Mouse (Mus musculus) lung, embryonic 14.5 days (tissue): ENCODE measurements around the gene 9430097D07Rik. TPM values are rescaled to one million over a fixed set of nuclear protein-coding genes. Genes with fewer than 3 reads are reported as not detected.

Source experiments
- ATAC-seq: fragments of 200-750 bp; cut with Nextera tagmentation; 2 replicates; pipeline ENCODE4 v1.8.0; 2017; ENCODE audit warnings: mild to moderate bottlenecking, moderate TSS enrichment, moderate library complexity; ENCODE audit not compliant: insufficient read depth
- DNase-seq: peaks from one replicate; pipeline ENCODE4 v3.0.0-alpha.2; 2015
- H3K27ac ChIP-seq: fragments of 300-500 bp; sonication (generic); 2 replicates; pipeline ENCODE4 v1.5.1; 2014; ENCODE audit warnings: low read depth, mild to moderate bottlenecking, moderate library complexity
- H3K27me3 ChIP-seq: fragments of 300-500 bp; sonication (generic); 2 replicates; pipeline ENCODE4 v1.6.1; 2014; ENCODE audit warnings: low read length, control low read depth; ENCODE audit not compliant: insufficient read depth
- H3K36me3 ChIP-seq: fragments of 300-500 bp; sonication (generic); 2 replicates; pipeline ENCODE4 v1.6.1; 2014; ENCODE audit warnings: control low read depth; ENCODE audit not compliant: insufficient read depth
- H3K4me1 ChIP-seq: fragments of 300-500 bp; sonication (generic); 2 replicates; pipeline ENCODE4 v1.6.1; 2014; ENCODE audit warnings: antibody characterized with exemption, control low read depth; ENCODE audit not compliant: insufficient read depth
- H3K4me2 ChIP-seq: fragments of 300-500 bp; sonication (generic); 2 replicates; pipeline ENCODE4 v1.6.1; 2014; ENCODE audit warnings: mild to moderate bottlenecking
- H3K4me3 ChIP-seq: fragments of 300-500 bp; sonication (generic); 2 replicates; pipeline ENCODE4 v1.5.1; 2014; ENCODE audit warnings: low read depth, low read length
- H3K9ac ChIP-seq: fragments of 300-500 bp; sonication (generic); 2 replicates; pipeline ENCODE4 v1.6.1; 2014
- H3K9me3 ChIP-seq: fragments of 300-500 bp; sonication (generic); 2 replicates; pipeline ENCODE4 v1.6.1; 2016; ENCODE audit warnings: low read depth, low read length, control low read depth
- CTCF ChIP-seq: IDR thresholded peaks from 2 replicates; pipeline ENCODE4 v1.5.1; 2016; ENCODE audit warnings: antibody characterized with exemption, low read depth
- WGBS: fragments of 180-500 bp; shearing (Covaris S2); extraction: QIAGEN DNeasy Blood & Tissue Kit; methylation state at CpG from one replicate; pipeline ENCODE4 v1.1.7; 2014; 5-methylcytosine and 5-hydroxymethylcytosine counted together
- polyA plus RNA-seq: library from polyadenylated mRNA; unstranded; fragments of >200 nt; fragmentation: Nextera tagmentation; extraction: Ambion mirVana; gene quantifications from 2 replicates; pipeline ENCODE4 v1.2.1, GENCODE M21; 2014

The 9430097D07Rik gene
- polyA plus RNA-seq, 1 experiment from 2014 or later: not detected

- H3K36me3 ChIP-seq: peaks cover 66% of the 10 kb centered on the region
- no peak overlapping the region for H3K4me2 ChIP-seq
- H3K27ac ChIP-seq: no peak overlapping the region
- no peaks in the 10 kb centered on the region for H3K9me3 ChIP-seq
- no peaks in the 10 kb centered on the region for H3K27me3 ChIP-seq
- no peak for ATAC-seq
- 38% methylated on average over 4 of the region's 4 CpGs for WGBS
- peak; percentile 93 for TF ChIP-seq CTCF
- no peak overlapping the region for H3K9ac ChIP-seq
- peaks cover 2% of the 10 kb centered on the region; the same call in 1 of the 2 replicates for H3K4me1 ChIP-seq
- no peak overlapping the region for H3K4me3 ChIP-seq
- peak; percentile 88 for DNase-seq
Measured at GRCm38 (mm10) chr2:32566536-32567063, 8.9 kb downstream of the 9430097D07Rik start.

DNA sequence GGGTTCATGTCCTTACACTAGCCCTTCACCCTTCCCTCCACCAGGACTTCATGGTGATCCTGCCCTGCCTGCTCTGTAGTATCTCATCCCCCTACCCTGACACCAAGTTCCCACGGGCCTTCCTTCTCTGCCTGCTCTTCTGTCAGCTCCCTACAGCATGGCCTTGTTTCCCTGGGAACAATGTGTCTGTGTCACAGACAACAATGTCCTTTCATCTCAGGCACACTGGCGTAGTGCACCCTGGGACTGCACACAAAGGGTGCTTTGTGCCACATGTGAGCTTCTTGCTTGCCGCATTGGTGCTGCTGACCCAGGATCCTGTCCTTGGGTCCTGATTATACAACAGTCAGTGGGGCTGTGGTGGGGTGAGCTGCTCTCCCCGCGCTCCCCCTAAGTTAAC is 15.9 kb downstream of the 9430097D07Rik start:
- DNase-seq: peak; percentile 34
- H3K36me3 ChIP-seq: peaks cover 43% of the 10 kb centered on the region
- no peaks in the 10 kb centered on the region for H3K4me1 ChIP-seq
- no peak for TF ChIP-seq CTCF
- no peaks in the 10 kb centered on the region for H3K27me3 ChIP-seq
- no peak overlapping the region for H3K9ac ChIP-seq
- ATAC-seq: no peak
- H3K27ac ChIP-seq: peak overlapping the region; percentile 40; the same call in 1 of the 2 replicates
- no peak overlapping the region for H3K4me2 ChIP-seq
- 58% methylated on average over 5 of the region's 5 CpGs for WGBS
- H3K4me3 ChIP-seq: no peak overlapping the region
- H3K9me3 ChIP-seq: no peaks in the 10 kb centered on the region

DNA sequence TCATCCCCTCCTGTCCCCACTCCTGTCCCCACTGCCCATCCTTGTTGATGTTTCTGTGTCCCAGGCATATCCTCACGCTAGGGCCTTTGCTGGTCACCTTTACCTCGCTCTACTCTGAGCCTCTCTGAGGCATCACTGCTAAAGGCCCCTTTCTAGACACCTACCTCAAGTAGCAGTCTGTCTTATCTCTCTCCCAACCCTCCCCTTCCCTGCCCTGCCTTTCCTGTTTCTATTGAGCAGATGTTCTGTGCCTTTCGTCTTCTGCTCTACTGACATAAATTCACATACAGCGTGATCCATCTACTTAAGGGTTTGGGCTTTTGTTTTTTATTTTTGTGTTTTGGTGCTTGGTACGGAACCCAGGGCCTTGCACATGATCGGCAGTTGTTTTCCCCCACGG is 19.5 kb downstream of the 9430097D07Rik start:
- Histone ChIP-seq H3K4me1 (no peaks in the 10 kb centered on the region), H3K4me2 (no peak overlapping the region), H3K27ac (no peak overlapping the region), H3K4me3 (no peak overlapping the region), H3K9ac (no peak overlapping the region), H3K9me3 (no peaks in the 10 kb centered on the region), H3K27me3 (no peaks in the 10 kb centered on the region), H3K36me3 (peaks cover 20% of the 10 kb centered on the region; the same call in 1 of the 2 replicates)
- ATAC-seq: no peak
- no peak for DNase-seq
- WGBS: 77% methylated on average over 7 of the region's 7 CpGs
- TF ChIP-seq CTCF: no peak

GRCm38 (mm10) chr2:32555484-32555883 is 20.0 kb downstream of the 9430097D07Rik start:
- no peak for ATAC-seq

GRCm38 (mm10) chr2:32553592-32554148 is 21.8 kb downstream of the 9430097D07Rik start:
- no peak overlapping the region for H3K9ac ChIP-seq
- H3K27me3 ChIP-seq: no peaks in the 10 kb centered on the region
- H3K27ac ChIP-seq: no peak overlapping the region
- WGBS: 74% methylated on average over 7 of the region's 7 CpGs
- DNase-seq (no peak), ATAC-seq (no peak)
- H3K36me3 ChIP-seq: peaks cover 7% of the 10 kb centered on the region; the same call in 1 of the 2 replicates
- no peak overlapping the region for H3K4me3 ChIP-seq
- TF ChIP-seq CTCF: no peak
- no peaks in the 10 kb centered on the region for H3K4me1 ChIP-seq
- H3K4me2 ChIP-seq: no peak overlapping the region
- H3K9me3 ChIP-seq: no peaks in the 10 kb centered on the region

More at GRCm38 (mm10) chr2:32555484-32555883, 20.0 kb downstream of the 9430097D07Rik start:
- no peak for TF ChIP-seq CTCF
- DNase-seq: peak; percentile 30
- Histone ChIP-seq H3K4me1 (no peaks in the 10 kb centered on the region), H3K4me3 (no peak overlapping the region), H3K9ac (peak overlapping the region; percentile 16; the same call in 1 of the 2 replicates), H3K4me2 (no peak overlapping the region), H3K27me3 (no peaks in the 10 kb centered on the region), H3K27ac (peak overlapping the region; percentile 50; the same call in 1 of the 2 replicates), H3K36me3 (peaks cover 20% of the 10 kb centered on the region; the same call in 1 of the 2 replicates), H3K9me3 (no peaks in the 10 kb centered on the region)
- WGBS: 42% methylated on average over 4 of the region's 4 CpGs

DNA sequence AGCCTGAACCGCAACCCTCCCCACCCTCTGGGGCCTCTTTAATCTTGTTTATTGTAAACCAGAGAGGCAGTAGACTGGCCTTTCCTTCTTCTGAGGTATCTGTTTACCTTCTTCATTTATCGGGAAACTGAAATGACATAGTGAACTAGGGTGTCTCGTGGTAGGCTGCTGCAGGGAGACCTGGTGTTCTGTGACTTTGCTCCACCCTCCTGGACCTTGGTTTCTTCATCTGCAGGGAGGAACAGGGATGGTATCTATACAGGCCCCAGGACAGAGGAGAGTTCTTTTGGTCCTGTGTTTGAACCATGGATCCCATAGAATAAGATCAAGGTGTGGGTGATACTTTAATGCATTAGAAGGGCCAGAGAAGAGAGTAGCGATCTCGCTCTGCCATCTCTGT is 24.2 kb downstream of the 9430097D07Rik start:
- H3K9me3 ChIP-seq: no peaks in the 10 kb centered on the region
- no peak for DNase-seq
- no peak for TF ChIP-seq CTCF
- H3K9ac ChIP-seq: no peak overlapping the region
- H3K27me3 ChIP-seq: no peaks in the 10 kb centered on the region
- no peak for ATAC-seq
- peaks cover 2% of the 10 kb centered on the region; the same call in 1 of the 2 replicates for H3K36me3 ChIP-seq
- no peak overlapping the region for H3K27ac ChIP-seq
- no peak overlapping the region for H3K4me3 ChIP-seq
- 75% methylated on average over 5 of the region's 5 CpGs for WGBS
- H3K4me1 ChIP-seq: no peaks in the 10 kb centered on the region
- H3K4me2 ChIP-seq: no peak overlapping the region

- Histone ChIP-seq H3K9ac (no peak overlapping the region), H3K4me2 (no peak overlapping the region), H3K4me1 (no peaks in the 10 kb centered on the region), H3K27ac (no peak overlapping the region; the same call in 1 of the 2 replicates), H3K27me3 (no peaks in the 10 kb centered on the region), H3K9me3 (no peaks in the 10 kb centered on the region), H3K36me3 (peaks cover 2% of the 10 kb centered on the region; the same call in 1 of the 2 replicates), H3K4me3 (no peak overlapping the region)
- TF ChIP-seq CTCF: no peak
- DNase-seq: peak; percentile 39
- WGBS: 45% methylated on average over 6 of the region's 6 CpGs
- ATAC-seq: 0 out of 2 replicates have a peak, but pooled peaks have one; percentile 14
Measured at GRCm38 (mm10) chr2:32549764-32550163, 25.7 kb downstream of the 9430097D07Rik start.
